8 mouse cellular contexts compared by ENCODE assay signal in the genomic region with DNA sequence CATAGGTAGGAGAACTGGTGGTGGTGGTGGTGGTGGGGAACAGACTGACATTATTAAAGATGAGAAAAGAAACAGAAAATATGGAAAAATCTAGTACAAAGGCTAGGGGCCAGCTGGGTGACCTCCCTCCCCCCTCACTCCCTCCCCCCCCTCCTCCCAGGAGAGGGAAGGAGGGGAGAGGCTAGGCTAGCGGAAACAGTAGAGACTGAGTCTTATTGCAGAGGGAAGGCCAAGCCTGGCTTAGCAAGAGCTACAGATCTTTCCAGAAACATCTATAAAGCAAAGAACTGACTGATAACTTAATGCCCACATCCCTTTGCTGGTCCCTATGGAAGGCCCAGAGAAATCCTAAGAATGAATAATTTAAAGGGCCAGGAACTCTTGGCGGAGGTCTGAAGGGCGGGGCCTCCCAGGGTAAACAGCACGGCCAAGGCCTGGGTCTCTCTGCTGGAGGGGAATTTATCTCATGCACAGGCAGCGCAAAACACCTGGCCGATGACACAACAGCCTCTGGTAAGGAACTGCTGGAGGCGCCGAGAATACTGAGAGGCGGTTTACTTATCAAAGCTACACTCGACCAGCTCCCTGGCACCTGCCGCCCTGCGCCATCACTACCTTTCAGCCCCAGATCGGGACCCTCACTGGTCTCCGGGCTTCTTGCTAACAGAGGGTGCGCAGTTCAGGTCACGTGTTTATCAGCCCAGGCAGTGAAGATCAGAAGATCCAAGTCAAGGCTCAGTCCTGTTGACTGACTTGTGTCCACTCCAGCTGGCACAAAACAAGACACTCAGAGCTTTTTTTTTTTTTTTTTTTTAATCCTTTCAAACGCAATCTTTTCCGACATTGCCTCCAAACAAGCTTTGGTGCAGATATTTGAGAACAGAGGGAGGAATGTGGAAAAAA. TPM values are rescaled to one million over a fixed set of nuclear protein-coding genes. Genes with fewer than 3 reads are reported as not detected.
DNase-seq lines count a peak whose midpoint lies in the region; ATAC-seq and TF ChIP-seq lines count a peak whose summit lies in the region.

No protein-coding gene starts in this region.

- no peaks in the 10 kb centered on the region for H3K27me3 ChIP-seq in kidney, postnatal 0 days (ENCODE audit: insufficient read depth, low read length)
- peaks cover 9% of the 10 kb centered on the region for H3K27me3 ChIP-seq in embryonic facial prominence, embryonic 11.5 days (ENCODE audit: control insufficient read depth, insufficient read depth, low read length)
- H3K27me3 ChIP-seq in intestine, embryonic 16.5 days (replicated peaks; ENCODE audit: control insufficient read depth, insufficient read depth, low read length): peaks cover 9% of the 10 kb centered on the region
- H3K27me3 ChIP-seq in neural tube, embryonic 13.5 days: peaks cover 24% of the 10 kb centered on the region

- H3K27ac ChIP-seq in kidney, postnatal 0 days: peak overlapping the region; percentile 10
- H3K27ac ChIP-seq in embryonic facial prominence, embryonic 11.5 days (replicated peaks; ENCODE audit: low read depth, low read length): no peak overlapping the region
- peak overlapping the region; percentile 58 for H3K27ac ChIP-seq in intestine, embryonic 16.5 days (ENCODE audit: low read length)
- no peak overlapping the region for H3K27ac ChIP-seq in neural tube, embryonic 13.5 days (replicated peaks)

- no peak for TF ChIP-seq CTCF in kidney, postnatal 0 days (IDR thresholded peaks at IDR 0.05; ENCODE audit: low read depth)

- H3K4me3 ChIP-seq in kidney, postnatal 0 days (replicated peaks; ENCODE audit: low read depth, low read length): no peak overlapping the region
- H3K4me3 ChIP-seq in embryonic facial prominence, embryonic 11.5 days (ENCODE audit: low read depth, low read length): no peak overlapping the region
- no peak overlapping the region for H3K4me3 ChIP-seq in intestine, embryonic 16.5 days (ENCODE audit: low read length)
- no peak overlapping the region for H3K4me3 ChIP-seq in neural tube, embryonic 13.5 days

- WGBS in kidney, postnatal 0 days: 15% methylated on average over 18 of the region's 18 CpGs
- WGBS in embryonic facial prominence, embryonic 11.5 days: 11% methylated on average over 18 of the region's 18 CpGs
- 13% methylated on average over 17 of the region's 18 CpGs for WGBS in intestine, embryonic 16.5 days
- WGBS in neural tube, embryonic 13.5 days: 19% methylated on average over 18 of the region's 18 CpGs

- ATAC-seq in kidney, postnatal 0 days (replicated peaks; ENCODE audit: low FRiP score, low read depth): no peak
- no peak for ATAC-seq in embryonic facial prominence, embryonic 11.5 days (replicated peaks; ENCODE audit: insufficient number of reproducible peaks, low FRiP score, low TSS enrichment, low read depth)
- ATAC-seq in intestine, embryonic 16.5 days: peak; percentile 49
- no peak for ATAC-seq in neural tube, embryonic 13.5 days (ENCODE audit: low read depth)

- peak; percentile 52 for DNase-seq in kidney, postnatal 0 days (ENCODE audit: low spot score)
- no peak for DNase-seq in kidney, adult 9 months
- DNase-seq in embryonic facial prominence, embryonic 11.5 days (ENCODE audit: low spot score): peak; percentile 25
- no peak for DNase-seq in left cerebral cortex, postnatal 25 days (ENCODE audit: low spot score in 2 of 2)
- no peak for DNase-seq in left cerebral cortex, postnatal 36 days (ENCODE audit: low spot score in 2 of 2)
- DNase-seq in cerebellum, adult 8-10 months: no peak

- no peaks in the 10 kb centered on the region for H3K9me3 ChIP-seq in kidney, postnatal 0 days (replicated peaks; ENCODE audit: low read length)
- no peaks in the 10 kb centered on the region for H3K9me3 ChIP-seq in embryonic facial prominence, embryonic 11.5 days (replicated peaks; ENCODE audit: control insufficient read depth, low read length)
- no peaks in the 10 kb centered on the region for H3K9me3 ChIP-seq in intestine, embryonic 16.5 days (ENCODE audit: control insufficient read depth, low read length)
- no peaks in the 10 kb centered on the region for H3K9me3 ChIP-seq in neural tube, embryonic 13.5 days

- intact Hi-C loops in left cerebral cortex, postnatal 25 days (cut with DNase I): loop anchor here (5.0 kb wide), 1 partner anchor 138 kb away; no protein-coding TSS in a partner anchor
- intact Hi-C loops in left cerebral cortex, postnatal 36 days (cut with DNase I): loop anchor here (5.0 kb wide), 1 partner anchor 48 kb away; the partner anchor contains the start of gene Mospd3

- 0 out of 2 replicates have a peak overlapping the region, but pooled peaks have one; percentile 10 for H3K9ac ChIP-seq in kidney, postnatal 0 days (ENCODE audit: low read depth, low read length)
- H3K9ac ChIP-seq in embryonic facial prominence, embryonic 11.5 days (replicated peaks; ENCODE audit: low read length): no peak overlapping the region; the same call in 1 of the 2 replicates
- peak overlapping the region; percentile 14 for H3K9ac ChIP-seq in intestine, embryonic 16.5 days (ENCODE audit: low read depth, low read length)
- no peak overlapping the region for H3K9ac ChIP-seq in neural tube, embryonic 13.5 days

- H3K4me2 ChIP-seq in kidney, postnatal 0 days (ENCODE audit: low read length): no peak overlapping the region; the same call in 1 of the 2 replicates
- peak overlapping the region; percentile 22; the same call in 1 of the 2 replicates for H3K4me2 ChIP-seq in embryonic facial prominence, embryonic 11.5 days (ENCODE audit: low read depth, low read length)
- peak overlapping the region; percentile 26; the same call in 1 of the 2 replicates for H3K4me2 ChIP-seq in intestine, embryonic 16.5 days (ENCODE audit: low read depth, low read length)
- peak overlapping the region; percentile 18; the same call in 1 of the 2 replicates for H3K4me2 ChIP-seq in neural tube, embryonic 13.5 days

- no peaks in the 10 kb centered on the region for H3K36me3 ChIP-seq in kidney, postnatal 0 days (ENCODE audit: insufficient read depth, low read length)
- H3K36me3 ChIP-seq in embryonic facial prominence, embryonic 11.5 days (replicated peaks; ENCODE audit: control insufficient read depth, insufficient read depth, low read depth, low read length): no peaks in the 10 kb centered on the region
- peaks cover 3% of the 10 kb centered on the region; the same call in 1 of the 2 replicates for H3K36me3 ChIP-seq in intestine, embryonic 16.5 days (ENCODE audit: control insufficient read depth, insufficient read depth, low read length)
- peaks cover 18% of the 10 kb centered on the region for H3K36me3 ChIP-seq in neural tube, embryonic 13.5 days

- H3K4me1 ChIP-seq in kidney, postnatal 0 days (replicated peaks; ENCODE audit: insufficient read depth, low read length): peaks cover 27% of the 10 kb centered on the region; the same call in 1 of the 2 replicates
- peaks cover 7% of the 10 kb centered on the region for H3K4me1 ChIP-seq in embryonic facial prominence, embryonic 11.5 days (ENCODE audit: control insufficient read depth, insufficient read depth, low read length)
- peaks cover 34% of the 10 kb centered on the region for H3K4me1 ChIP-seq in intestine, embryonic 16.5 days (ENCODE audit: control insufficient read depth, insufficient read depth, low read length)
- peaks cover 32% of the 10 kb centered on the region for H3K4me1 ChIP-seq in neural tube, embryonic 13.5 days (replicated peaks)

RNA-seq across cellular contexts. Expression of gene Irs3, which starts 4.4 kb away (rescaled TPM):
- polyA plus RNA-seq in kidney, postnatal 0 days (2015; fragmentation: Nextera tagmentation; extraction: Ambion mirVana): 1.3 and 1.4 TPM in 2 replicates
- 0.10 and 0.53 TPM in 2 replicates for polyA plus RNA-seq in embryonic facial prominence, embryonic 11.5 days (2014; fragmentation: Nextera tagmentation; extraction: Ambion mirVana)
- polyA plus RNA-seq in intestine, embryonic 16.5 days (2015; fragmentation: Nextera tagmentation; extraction: Ambion mirVana): 0.23 and 0.27 TPM in 2 replicates
- 0.20 TPM in 1 of 2 replicates, not detected in the other for polyA plus RNA-seq in neural tube, embryonic 13.5 days (2015; fragmentation: Nextera tagmentation; extraction: Ambion mirVana)
- total RNA-seq in left cerebral cortex, postnatal 25 days (2021): under 1 TPM in 1 of 2 experiments, not detected in 1; 0.32 TPM
- under 1 TPM in 1 of 2 experiments, not detected in 1; 0.23 TPM for total RNA-seq in left cerebral cortex, postnatal 36 days (2021)

RNA-seq across cellular contexts. Expression of gene Sap25, which starts 8.8 kb away (rescaled TPM):
- 5.3 and 5.4 TPM in 2 replicates for polyA plus RNA-seq in kidney, postnatal 0 days (2015; fragmentation: Nextera tagmentation; extraction: Ambion mirVana)
- polyA plus RNA-seq in embryonic facial prominence, embryonic 11.5 days (2014; fragmentation: Nextera tagmentation; extraction: Ambion mirVana): 2.8 and 5.2 TPM in 2 replicates
- polyA plus RNA-seq in intestine, embryonic 16.5 days (2015; fragmentation: Nextera tagmentation; extraction: Ambion mirVana): 6.4 and 8.1 TPM in 2 replicates
- polyA plus RNA-seq in neural tube, embryonic 13.5 days (2015; fragmentation: Nextera tagmentation; extraction: Ambion mirVana): 5.6 and 6.5 TPM in 2 replicates
- total RNA-seq in left cerebral cortex, postnatal 25 days (2021): 1 to 10 TPM; 2.3 to 4.7 TPM
- total RNA-seq in left cerebral cortex, postnatal 36 days (2021): 1 to 10 TPM; 4.2 to 7.7 TPM

RNA-seq across cellular contexts. Expression of gene Gm20605, which starts 20.9 kb away (rescaled TPM):
- 5.3 and 6.2 TPM in 2 replicates for polyA plus RNA-seq in kidney, postnatal 0 days (2015; fragmentation: Nextera tagmentation; extraction: Ambion mirVana)
- 3.7 and 4.8 TPM in 2 replicates for polyA plus RNA-seq in embryonic facial prominence, embryonic 11.5 days (2014; fragmentation: Nextera tagmentation; extraction: Ambion mirVana)
- 10.8 and 12.2 TPM in 2 replicates for polyA plus RNA-seq in intestine, embryonic 16.5 days (2015; fragmentation: Nextera tagmentation; extraction: Ambion mirVana)
- polyA plus RNA-seq in neural tube, embryonic 13.5 days (2015; fragmentation: Nextera tagmentation; extraction: Ambion mirVana): 6.7 and 7.9 TPM in 2 replicates
- 10 to 100 TPM in 1 of 2 experiments, 1 to 10 TPM in 1; 9.2 to 11.8 TPM for total RNA-seq in left cerebral cortex, postnatal 25 days (2021)
- total RNA-seq in left cerebral cortex, postnatal 36 days (2021): 10 to 100 TPM in 1 of 2 experiments, 1 to 10 TPM in 1; 5.5 to 11.7 TPM

RNA-seq across cellular contexts. Expression of gene Lrch4, which starts 21.0 kb away (rescaled TPM):
- polyA plus RNA-seq in kidney, postnatal 0 days (2015; fragmentation: Nextera tagmentation; extraction: Ambion mirVana): 42.6 and 42.9 TPM in 2 replicates
- 28.4 and 30.0 TPM in 2 replicates for polyA plus RNA-seq in embryonic facial prominence, embryonic 11.5 days (2014; fragmentation: Nextera tagmentation; extraction: Ambion mirVana)
- 34.5 and 37.8 TPM in 2 replicates for polyA plus RNA-seq in intestine, embryonic 16.5 days (2015; fragmentation: Nextera tagmentation; extraction: Ambion mirVana)
- 23.8 and 24.5 TPM in 2 replicates for polyA plus RNA-seq in neural tube, embryonic 13.5 days (2015; fragmentation: Nextera tagmentation; extraction: Ambion mirVana)
- total RNA-seq in left cerebral cortex, postnatal 25 days (2021): 10 to 100 TPM; 12.2 to 13.5 TPM
- 10 to 100 TPM; 11.3 to 19.4 TPM for total RNA-seq in left cerebral cortex, postnatal 36 days (2021)

RNA-seq across cellular contexts. Expression of gene Fbxo24, which starts 21.1 kb away (rescaled TPM):
- 0.14 and 0.17 TPM in 2 replicates for polyA plus RNA-seq in kidney, postnatal 0 days (2015; fragmentation: Nextera tagmentation; extraction: Ambion mirVana)
- 0.13 TPM in 1 of 2 replicates, not detected in the other for polyA plus RNA-seq in embryonic facial prominence, embryonic 11.5 days (2014; fragmentation: Nextera tagmentation; extraction: Ambion mirVana)
- 0.26 and 0.37 TPM in 2 replicates for polyA plus RNA-seq in intestine, embryonic 16.5 days (2015; fragmentation: Nextera tagmentation; extraction: Ambion mirVana)
- 0.17 and 0.20 TPM in 2 replicates for polyA plus RNA-seq in neural tube, embryonic 13.5 days (2015; fragmentation: Nextera tagmentation; extraction: Ambion mirVana)
- under 1 TPM; 0.18 to 0.21 TPM for total RNA-seq in left cerebral cortex, postnatal 25 days (2021)
- under 1 TPM; 0.20 to 0.25 TPM for total RNA-seq in left cerebral cortex, postnatal 36 days (2021)

Comparison
In these comparisons a context has a peak if more than half of its experiments do, and no peak if none do; other contexts are left out.
1. DNase-seq: peak in kidney, postnatal 0 days (single experiment) and embryonic facial prominence, embryonic 11.5 days (single experiment); none in kidney, adult 9 months (single experiment), left cerebral cortex, postnatal 25 days (0 of 2), left cerebral cortex, postnatal 36 days (0 of 2) and cerebellum, adult 8-10 months (single experiment).
2. H3K27ac ChIP-seq: peak in kidney, postnatal 0 days (single experiment) and intestine, embryonic 16.5 days (single experiment); none in embryonic facial prominence, embryonic 11.5 days (single experiment) and neural tube, embryonic 13.5 days (single experiment).
3. H3K9ac ChIP-seq: peak in kidney, postnatal 0 days (single experiment) and intestine, embryonic 16.5 days (single experiment); none in embryonic facial prominence, embryonic 11.5 days (single experiment) and neural tube, embryonic 13.5 days (single experiment).